Comparison of ENCODE assay signal across 9 mouse cellular contexts in the genomic region with DNA sequence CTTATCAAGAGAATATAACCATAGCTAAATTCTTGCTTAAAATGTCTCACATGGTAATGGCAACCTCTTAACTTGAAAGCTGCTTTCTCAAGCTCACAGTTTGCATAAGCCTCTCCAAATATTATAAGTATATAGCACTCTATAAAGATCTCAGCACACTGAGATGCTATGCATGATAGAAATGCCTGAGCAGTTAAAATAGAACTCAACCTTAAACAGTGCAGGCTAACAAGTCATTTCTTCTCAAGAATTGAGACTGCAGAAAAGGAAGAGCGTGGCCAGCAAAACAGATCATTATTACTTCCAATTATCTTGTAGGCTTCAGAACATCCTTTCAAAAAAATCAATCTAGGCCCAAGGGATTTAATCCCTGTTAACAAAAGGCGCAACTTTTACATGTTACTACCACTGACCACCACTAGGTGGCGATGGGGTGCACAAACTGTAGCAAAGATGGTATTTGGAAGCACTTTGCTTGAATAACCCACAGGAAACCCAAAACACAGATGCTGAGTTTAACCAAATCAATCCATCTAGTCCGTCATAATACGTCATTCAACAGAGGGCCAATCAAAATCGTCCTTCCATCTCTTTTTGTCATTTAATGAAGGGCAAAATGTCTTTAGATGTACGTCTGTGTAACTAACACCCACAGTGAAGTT.
DNase-seq lines count a peak whose midpoint lies in the region; ATAC-seq and TF ChIP-seq lines count a peak whose summit lies in the region.
"Had no signal": no experiment of that assay in that cellular context is flagged by ENCODE, and none has a peak within 500 bp of the region (broad histone marks: within the 10 kb centered on the region; RNA-seq: fewer than 3 reads in every experiment).

No protein-coding gene starts in this region.

- DNase-seq in adrenal gland, adult 2 months, result peak; percentile 23
- DNase-seq in adrenal gland, postnatal 4 days (ENCODE audit: low spot score in 2 of 2), result no peak
- peak; percentile 63 for DNase-seq in 416B (ENCODE audit: low read depth)
- peak; percentile 50 for DNase-seq in adrenal gland, postnatal 25 days
- peak; percentile 81 for DNase-seq in embryonic facial prominence, embryonic 11.5 days (ENCODE audit: low spot score)
- peak; percentile 80 for DNase-seq in kidney, postnatal 0 days (ENCODE audit: low spot score)
- DNase-seq in lung, postnatal 10 days, result peak; percentile 78
- peak; percentile 53 for DNase-seq in right cerebral cortex, postnatal 14 days

- ATAC-seq in embryonic facial prominence, embryonic 11.5 days (replicated peaks; ENCODE audit: insufficient number of reproducible peaks, low FRiP score, low TSS enrichment, low read depth), result no peak
- ATAC-seq in kidney, postnatal 0 days (replicated peaks; ENCODE audit: low FRiP score, low read depth), result 0 out of 2 replicates have a peak, but pooled peaks have one; percentile 21

- no peaks in the 10 kb centered on the region for H3K36me3 ChIP-seq in embryonic facial prominence, embryonic 11.5 days (replicated peaks; ENCODE audit: control insufficient read depth, insufficient read depth, low read depth, low read length)
- H3K36me3 ChIP-seq in kidney, postnatal 0 days (ENCODE audit: insufficient read depth, low read length), result no peaks in the 10 kb centered on the region

- no peak overlapping the region for H3K27ac ChIP-seq in embryonic facial prominence, embryonic 11.5 days (replicated peaks; ENCODE audit: low read depth, low read length)
- no peak overlapping the region for H3K27ac ChIP-seq in kidney, postnatal 0 days
- H3K27ac ChIP-seq: heart, embryonic 15.5 days had no signal

- peak; percentile 96 for TF ChIP-seq CTCF in kidney, postnatal 0 days (IDR thresholded peaks at IDR 0.05; ENCODE audit: low read depth)

- WGBS in embryonic facial prominence, embryonic 11.5 days, result 25% methylated on average over 7 of the region's 7 CpGs
- WGBS in kidney, postnatal 0 days, result 27% methylated on average over 7 of the region's 7 CpGs

- no peak overlapping the region for H3K4me2 ChIP-seq in embryonic facial prominence, embryonic 11.5 days (ENCODE audit: low read depth, low read length)
- no peak overlapping the region for H3K4me2 ChIP-seq in kidney, postnatal 0 days (ENCODE audit: low read length)
- H3K4me2 ChIP-seq: heart, embryonic 15.5 days had no signal

- H3K27me3 ChIP-seq in embryonic facial prominence, embryonic 11.5 days (ENCODE audit: control insufficient read depth, insufficient read depth, low read length), result no peaks in the 10 kb centered on the region
- H3K27me3 ChIP-seq in kidney, postnatal 0 days (ENCODE audit: insufficient read depth, low read length), result no peaks in the 10 kb centered on the region
- H3K27me3 ChIP-seq: heart, embryonic 15.5 days had no signal

- H3K4me3 ChIP-seq in embryonic facial prominence, embryonic 11.5 days (ENCODE audit: low read depth, low read length), result no peak overlapping the region
- H3K4me3 ChIP-seq in kidney, postnatal 0 days (replicated peaks; ENCODE audit: low read depth, low read length), result no peak overlapping the region
- H3K4me3 ChIP-seq: heart, embryonic 15.5 days had no signal

- H3K9me3 ChIP-seq in embryonic facial prominence, embryonic 11.5 days (replicated peaks; ENCODE audit: control insufficient read depth, low read length), result no peaks in the 10 kb centered on the region
- H3K9me3 ChIP-seq in kidney, postnatal 0 days (replicated peaks; ENCODE audit: low read length), result no peaks in the 10 kb centered on the region
- H3K9me3 ChIP-seq: heart, embryonic 15.5 days had no signal

- H3K9ac ChIP-seq in embryonic facial prominence, embryonic 11.5 days (replicated peaks; ENCODE audit: low read length), result no peak overlapping the region
- no peak overlapping the region for H3K9ac ChIP-seq in kidney, postnatal 0 days (ENCODE audit: low read depth, low read length)
- H3K9ac ChIP-seq: heart, embryonic 15.5 days had no signal

- no peaks in the 10 kb centered on the region for H3K4me1 ChIP-seq in embryonic facial prominence, embryonic 11.5 days (ENCODE audit: control insufficient read depth, insufficient read depth, low read length)
- no peaks in the 10 kb centered on the region for H3K4me1 ChIP-seq in kidney, postnatal 0 days (replicated peaks; ENCODE audit: insufficient read depth, low read length)

Comparison
In these comparisons a context has a peak if more than half of its experiments do, and no peak if none do; other contexts are left out.
1. DNase-seq: peak in adrenal gland, adult 2 months (single experiment), 416B (single experiment), adrenal gland, postnatal 25 days (single experiment), embryonic facial prominence, embryonic 11.5 days (single experiment), kidney, postnatal 0 days (single experiment), lung, postnatal 10 days (single experiment) and right cerebral cortex, postnatal 14 days (single experiment); none in adrenal gland, postnatal 4 days (0 of 2).